Mouse (Mus musculus): ENCODE results near the gene Paip2b.

GRCm38 (mm10) chr6:83836826-83837225 lies 5.3 kb upstream of the Paip2b start:
- TF ChIP-seq RCOR1 (IDR thresholded peaks at IDR 0.05; ENCODE audit: low read depth, low read length) (no peak), CTCF (IDR thresholded peaks at IDR 0.05 in 2 of 3, conservative IDR thresholded peaks at IDR 0.05 in 1 of 3; ENCODE audit: control insufficient read depth in 1 of 3, insufficient read depth in 1 of 3, low read depth in 2 of 3, low read length in 3 of 3, poor library complexity in 1 of 3, severe bottlenecking in 1 of 3) (no peak), POLR2A (IDR thresholded peaks at IDR 0.05; ENCODE audit: control insufficient read depth in 1 of 2, insufficient read depth in 1 of 2, low read depth in 1 of 2, low read length in 2 of 2, poor library complexity in 1 of 2) (no peak), JUND (IDR thresholded peaks at IDR 0.05; ENCODE audit: low read depth, low read length) (no peak), MYC (IDR thresholded peaks at IDR 0.05; ENCODE audit: low read depth, low read length) (no peak), NELFE (IDR thresholded peaks at IDR 0.05; ENCODE audit: low read depth, low read length) (no peak), CHD2 (IDR thresholded peaks at IDR 0.05; ENCODE audit: low read length) (no peak), ETS1 (IDR thresholded peaks at IDR 0.05; ENCODE audit: low read depth, low read length) (no peak), RAD21 (IDR thresholded peaks at IDR 0.05; ENCODE audit: low read depth, low read length) (no peak), ZMIZ1 (IDR thresholded peaks at IDR 0.05; ENCODE audit: low read depth, low read length) (no peak), GABPA (IDR thresholded peaks at IDR 0.05; ENCODE audit: low read depth, low read length) (no peak), EP300 (IDR thresholded peaks at IDR 0.05; ENCODE audit: low read depth in 1 of 2, low read length in 2 of 2) (no peak)

Measured in MEL (cell line).